Mouse (Mus musculus) liver, embryonic 16.5 days (tissue): Measurements from ENCODE around the gene Atp6v1g2. TPM values are rescaled to one million over a fixed set of nuclear protein-coding genes. Genes with fewer than 3 reads are reported as not detected.

ENCODE experiments used
- ATAC-seq: fragments of 200-750 bp; cut with Nextera tagmentation; 2 replicates; pipeline ENCODE4 v1.8.0; 2017; ENCODE audit warnings: low read depth, mild to moderate bottlenecking, moderate number of reproducible peaks, moderate library complexity
- H3K27ac ChIP-seq: fragments of 300-500 bp; sonication (generic); 2 replicates; pipeline ENCODE4 v1.5.1; 2014; ENCODE audit warnings: mild to moderate bottlenecking, low read length
- H3K27me3 ChIP-seq: fragments of 300-500 bp; sonication (generic); 2 replicates; pipeline ENCODE4 v1.6.1; 2014; ENCODE audit warnings: low read depth, low read length, mixed read lengths; ENCODE audit not compliant: control insufficient read depth, insufficient read depth
- H3K36me3 ChIP-seq: fragments of 300-500 bp; sonication (generic); 2 replicates; pipeline ENCODE4 v1.6.1; 2014; ENCODE audit warnings: mild to moderate bottlenecking; ENCODE audit not compliant: control insufficient read depth, insufficient read depth
- H3K4me1 ChIP-seq: fragments of 300-500 bp; sonication (generic); 2 replicates; pipeline ENCODE4 v1.6.1; 2014; ENCODE audit warnings: low read depth, low read length, mixed read lengths; ENCODE audit not compliant: control insufficient read depth
- H3K4me2 ChIP-seq: fragments of 300-500 bp; sonication (generic); 2 replicates; pipeline ENCODE4 v1.6.1; 2014; ENCODE audit warnings: low read depth, low read length, mixed read lengths
- H3K4me3 ChIP-seq: fragments of 300-500 bp; sonication (generic); 2 replicates; pipeline ENCODE4 v1.5.1; 2014; ENCODE audit warnings: low read depth, mild to moderate bottlenecking, low read length
- H3K9ac ChIP-seq: fragments of 300-500 bp; sonication (generic); 2 replicates; pipeline ENCODE4 v1.6.1; 2014; ENCODE audit warnings: low read depth, low read length
- H3K9me3 ChIP-seq: fragments of 300-500 bp; sonication (generic); replicated peaks from 2 replicates; pipeline ENCODE4 v1.6.1; 2016; ENCODE audit warnings: low read length; ENCODE audit not compliant: control insufficient read depth
- WGBS: fragments of 180-500 bp; shearing (Covaris S2); extraction: QIAGEN DNeasy Blood & Tissue Kit; methylation state at CpG from one replicate; pipeline ENCODE4 v1.1.7; 2014; ENCODE audit not compliant: insufficient replicate concordance; 5-methylcytosine and 5-hydroxymethylcytosine counted together
- polyA plus RNA-seq: library from polyadenylated mRNA; unstranded; fragments of >200 nt; fragmentation: Nextera tagmentation; extraction: Ambion mirVana; gene quantifications from 2 replicates; pipeline ENCODE4 v1.2.1, GENCODE M21; 2015

The Atp6v1g2 gene
- polyA plus RNA-seq, 1 experiment from 2014 or later = 1.0 TPM

GRCm38 (mm10) chr17:35247144-35247543 lies 13.7 kb downstream of the Atp6v1g2 start:
- no peaks in the 10 kb centered on the region for H3K27me3 ChIP-seq
- H3K27ac ChIP-seq = no peak overlapping the region
- no peak overlapping the region for H3K4me2 ChIP-seq
- H3K36me3 ChIP-seq = peaks cover 88% of the 10 kb centered on the region
- H3K9ac ChIP-seq = no peak overlapping the region
- H3K9me3 ChIP-seq = no peaks in the 10 kb centered on the region
- peaks cover 30% of the 10 kb centered on the region for H3K4me1 ChIP-seq
- H3K4me3 ChIP-seq = no peak overlapping the region
- no peak for ATAC-seq
- 85% methylated on average over 7 of the region's 7 CpGs for WGBS

- Histone ChIP-seq H3K36me3 (peaks cover 98% of the 10 kb centered on the region), H3K9me3 (no peaks in the 10 kb centered on the region), H3K27me3 (no peaks in the 10 kb centered on the region), H3K27ac (no peak overlapping the region), H3K4me3 (no peak overlapping the region), H3K4me1 (peaks cover 19% of the 10 kb centered on the region), H3K9ac (no peak overlapping the region), H3K4me2 (no peak overlapping the region)
- 88% methylated on average over 14 of the region's 14 CpGs for WGBS
- no peak for ATAC-seq
Measured at GRCm38 (mm10) chr17:35248986-35249385, 15.5 kb downstream of the Atp6v1g2 start.

- no peak overlapping the region for H3K4me3 ChIP-seq
- no peaks in the 10 kb centered on the region for H3K9me3 ChIP-seq
- H3K4me1 ChIP-seq = peaks cover 13% of the 10 kb centered on the region
- H3K36me3 ChIP-seq = peaks cover 94% of the 10 kb centered on the region
- no peak overlapping the region for H3K4me2 ChIP-seq
- H3K27ac ChIP-seq = no peak overlapping the region
- H3K27me3 ChIP-seq = no peaks in the 10 kb centered on the region
- H3K9ac ChIP-seq = no peak overlapping the region
- no peak for ATAC-seq
- 82% methylated on average over 19 of the region's 19 CpGs for WGBS
Measured at GRCm38 (mm10) chr17:35249451-35250197, 16.2 kb downstream of the Atp6v1g2 start.

- Histone ChIP-seq H3K4me3 (no peak overlapping the region), H3K27ac (no peak overlapping the region), H3K9ac (no peak overlapping the region), H3K4me1 (peaks cover 4% of the 10 kb centered on the region), H3K36me3 (peaks cover 85% of the 10 kb centered on the region), H3K27me3 (no peaks in the 10 kb centered on the region), H3K4me2 (no peak overlapping the region), H3K9me3 (no peaks in the 10 kb centered on the region)
- WGBS = 89% methylated on average over 3 of the region's 3 CpGs
- ATAC-seq = no peak
Measured at GRCm38 (mm10) chr17:35250348-35251120, 17.1 kb downstream of the Atp6v1g2 start.

DNA sequence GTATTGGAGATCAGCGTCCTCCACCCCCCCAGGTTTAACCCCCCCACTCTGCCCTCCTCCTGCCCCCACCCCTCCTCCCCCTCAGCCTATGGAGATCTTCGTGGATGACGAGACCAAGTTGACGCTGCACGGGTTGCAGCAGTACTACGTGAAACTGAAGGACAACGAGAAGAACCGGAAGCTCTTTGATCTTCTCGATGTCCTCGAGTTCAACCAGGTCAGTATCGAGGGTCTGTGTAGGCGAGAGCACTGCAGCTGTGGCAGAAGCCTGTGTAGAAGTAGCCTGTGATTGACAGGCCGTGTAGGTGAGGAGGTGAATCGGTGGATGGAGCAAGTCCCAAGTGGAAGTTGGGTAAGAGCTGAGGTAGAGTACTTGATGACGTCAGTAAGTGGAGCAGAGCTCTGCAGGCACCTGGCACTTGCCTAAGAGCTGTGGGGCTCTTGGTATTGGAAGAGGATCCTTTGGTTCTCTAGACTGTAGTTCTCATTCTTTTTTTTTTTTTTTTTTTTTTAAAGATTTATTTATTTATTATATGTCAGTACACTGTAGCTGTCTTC lies 17.8 kb downstream of the Atp6v1g2 start:
- no peak overlapping the region for H3K4me3 ChIP-seq
- H3K27ac ChIP-seq = no peak overlapping the region
- WGBS = 77% methylated on average over 15 of the region's 15 CpGs
- H3K27me3 ChIP-seq = no peaks in the 10 kb centered on the region
- ATAC-seq = peak; percentile 11; the same call in 1 of the 2 replicates
- H3K9ac ChIP-seq = no peak overlapping the region
- H3K36me3 ChIP-seq = peaks cover 78% of the 10 kb centered on the region
- H3K9me3 ChIP-seq = no peaks in the 10 kb centered on the region
- no peak overlapping the region for H3K4me2 ChIP-seq
- peaks cover 3% of the 10 kb centered on the region for H3K4me1 ChIP-seq

GRCm38 (mm10) chr17:35251981-35252380 lies 18.5 kb downstream of the Atp6v1g2 start:
- Histone ChIP-seq H3K27me3 (no peaks in the 10 kb centered on the region), H3K4me2 (no peak overlapping the region), H3K4me3 (no peak overlapping the region), H3K4me1 (no peaks in the 10 kb centered on the region; the same call in 1 of the 2 replicates), H3K27ac (no peak overlapping the region), H3K9ac (no peak overlapping the region), H3K9me3 (no peaks in the 10 kb centered on the region), H3K36me3 (peaks cover 70% of the 10 kb centered on the region)
- WGBS = 79% methylated on average over 5 of the region's 5 CpGs
- ATAC-seq = no peak

DNA sequence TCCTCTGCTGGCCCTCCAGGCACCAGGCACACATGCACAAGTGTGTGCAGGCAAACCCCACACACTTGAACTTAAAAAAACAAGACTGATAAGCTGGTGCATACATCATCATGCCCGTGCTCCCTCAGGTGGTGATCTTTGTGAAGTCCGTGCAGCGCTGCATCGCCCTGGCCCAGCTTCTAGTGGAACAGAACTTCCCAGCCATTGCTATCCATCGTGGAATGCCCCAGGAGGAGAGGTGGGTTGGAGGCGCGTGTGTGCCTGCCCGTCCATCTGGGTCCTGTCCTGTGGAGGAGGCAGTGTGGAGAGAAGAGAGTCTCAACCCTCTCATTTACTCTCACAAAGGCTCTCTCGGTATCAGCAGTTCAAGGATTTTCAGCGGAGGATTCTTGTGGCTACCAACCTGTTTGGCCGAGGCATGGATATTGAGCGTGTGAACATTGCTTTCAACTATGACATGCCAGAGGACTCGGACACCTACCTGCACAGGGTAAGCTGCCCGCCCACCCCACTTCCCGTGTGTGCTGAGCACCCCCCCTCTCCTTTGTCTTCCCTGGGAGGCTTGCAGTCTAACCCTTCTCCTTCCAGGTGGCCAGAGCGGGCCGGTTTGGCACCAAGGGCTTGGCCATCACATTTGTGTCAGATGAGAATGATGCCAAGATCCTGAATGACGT lies 19.3 kb downstream of the Atp6v1g2 start:
- 80% methylated on average over 18 of the region's 18 CpGs for WGBS
- Histone ChIP-seq H3K36me3 (peaks cover 63% of the 10 kb centered on the region), H3K4me1 (peaks cover 3% of the 10 kb centered on the region; the same call in 1 of the 2 replicates), H3K4me3 (no peak overlapping the region), H3K27ac (no peak overlapping the region), H3K4me2 (no peak overlapping the region), H3K27me3 (no peaks in the 10 kb centered on the region), H3K9me3 (no peaks in the 10 kb centered on the region), H3K9ac (no peak overlapping the region)
- ATAC-seq = no peak

- Histone ChIP-seq H3K4me1 (peaks cover 6% of the 10 kb centered on the region; the same call in 1 of the 2 replicates), H3K9me3 (no peaks in the 10 kb centered on the region), H3K9ac (no peak overlapping the region), H3K27me3 (no peaks in the 10 kb centered on the region), H3K4me3 (no peak overlapping the region), H3K27ac (no peak overlapping the region), H3K4me2 (no peak overlapping the region), H3K36me3 (peaks cover 55% of the 10 kb centered on the region)
- WGBS = 82% methylated on average over 32 of the region's 32 CpGs
- no peak for ATAC-seq
Measured at GRCm38 (mm10) chr17:35253293-35254093, 20.0 kb downstream of the Atp6v1g2 start.
